Mouse (Mus musculus) myocyte (in vitro differentiated cells): Measurements from ENCODE around the gene Ankrd52. TPM values are rescaled to one million over a fixed set of nuclear protein-coding genes. Genes with fewer than 3 reads are reported as not detected.

ENCODE experiments used
- H3K27me3 ChIP-seq: one replicate; pipeline ENCODE4 v1.6.1; 2011; ENCODE audit not compliant: control insufficient read depth, insufficient read depth, insufficient read length
- H3K36me3 ChIP-seq: one replicate; pipeline ENCODE4 v1.6.1; 2011; ENCODE audit not compliant: control insufficient read depth, insufficient read depth
- H3K4me2 ChIP-seq: one replicate; pipeline ENCODE4 v1.6.1; 2011; ENCODE audit warnings: low read depth, control low read depth
- H3K4me3 ChIP-seq: one replicate; pipeline ENCODE4 v1.5.1; 2011; ENCODE audit warnings: mild to moderate bottlenecking, control low read depth, moderate library complexity
- H3K79me2 ChIP-seq: one replicate; pipeline ENCODE4 v1.6.1; 2011; ENCODE audit not compliant: control insufficient read depth, insufficient read depth
- H3ac ChIP-seq: one replicate; pipeline ENCODE4 v1.6.1; 2011; ENCODE audit not compliant: control insufficient read depth, insufficient read length
- CEBPB ChIP-seq: IDR thresholded peaks from 2 replicates; pipeline ENCODE4 v1.6.1; 2011; ENCODE audit warnings: mild to moderate bottlenecking, moderate library complexity; ENCODE audit not compliant: poor library complexity, insufficient read depth, severe bottlenecking
- E2F4 ChIP-seq: IDR thresholded peaks from one replicate; pipeline ENCODE4 v1.6.1; 2011; ENCODE audit warnings: mild to moderate bottlenecking, control low read depth, moderate library complexity; ENCODE audit not compliant: insufficient read depth
- MAX ChIP-seq: IDR thresholded peaks from one replicate; pipeline ENCODE4 v1.6.1; 2011; ENCODE audit warnings: low read depth, mild to moderate bottlenecking, control low read depth
- MYOD1 ChIP-seq, 3 experiments: IDR thresholded peaks; one replicate each; pipeline ENCODE4 v1.6.1; 2011; ENCODE audit warnings: control low read depth in 2 of 3, low read depth in 2 of 3, mild to moderate bottlenecking in 2 of 3, moderate library complexity in 1 of 3; ENCODE audit not compliant: insufficient read length in 2 of 3, control insufficient read depth in 1 of 3
- MYOG ChIP-seq, 3 experiments: IDR thresholded peaks; one replicate each; pipeline ENCODE4 v1.6.1; 2011; ENCODE audit warnings: control low read depth in 2 of 3, low read depth in 2 of 3, mild to moderate bottlenecking in 2 of 3; ENCODE audit not compliant: insufficient read length in 2 of 3, control insufficient read depth in 1 of 3, insufficient read depth in 1 of 3
- POLR2A ChIP-seq: IDR thresholded peaks from one replicate; pipeline ENCODE4 v1.6.1; 2011; ENCODE audit warnings: low read depth, mild to moderate bottlenecking, control low read depth, moderate library complexity; ENCODE audit not compliant: insufficient read length
- POLR2AphosphoS2 ChIP-seq: IDR thresholded peaks from one replicate; pipeline ENCODE4 v1.6.1; 2011; ENCODE audit warnings: low read depth, control low read depth; ENCODE audit not compliant: insufficient read length
- REST ChIP-seq: IDR thresholded peaks from one replicate; pipeline ENCODE4 v1.6.1; 2011; ENCODE audit warnings: mild to moderate bottlenecking, control low read depth, moderate library complexity; ENCODE audit not compliant: insufficient read depth, insufficient read length
- SRF ChIP-seq: IDR thresholded peaks from one replicate; pipeline ENCODE4 v1.6.1; 2011; ENCODE audit warnings: low read depth; ENCODE audit not compliant: control insufficient read depth, insufficient read length
- TCF12 ChIP-seq: IDR thresholded peaks from one replicate; pipeline ENCODE4 v1.6.1; 2011; ENCODE audit warnings: mild to moderate bottlenecking, control low read depth; ENCODE audit not compliant: poor library complexity, insufficient read depth, severe bottlenecking
- TCF3 ChIP-seq: IDR thresholded peaks from one replicate; pipeline ENCODE4 v1.6.1; 2011; ENCODE audit warnings: low read depth, control low read depth; ENCODE audit not compliant: insufficient read length
- USF1 ChIP-seq: IDR thresholded peaks from one replicate; pipeline ENCODE4 v1.6.1; 2011; ENCODE audit warnings: low read depth, mild to moderate bottlenecking, control low read depth, moderate library complexity
- polyA plus RNA-seq: library from polyadenylated mRNA; unstranded; fragments of >200 nt; fragmentation: generic; extraction: Trizol; gene quantifications from one replicate; pipeline ENCODE4 v1.2.1, GENCODE M21; 2012; ENCODE audit warnings: missing spikeins

Gene Ankrd52
- polyA plus RNA-seq, 1 experiment = 30.8 TPM

GRCm38 (mm10) chr10:128412055-128412381 is 35.1 kb downstream of the Ankrd52 start:
- peak overlapping the region; percentile 64 for H3ac ChIP-seq
- H3K36me3 ChIP-seq = peaks cover 18% of the 10 kb centered on the region
- H3K79me2 ChIP-seq = peaks cover 39% of the 10 kb centered on the region

GRCm38 (mm10) chr10:128412558-128412957 is 35.6 kb downstream of the Ankrd52 start:
- Histone ChIP-seq H3K4me3 (peak overlapping the region; percentile 96), H3K36me3 (peaks cover 20% of the 10 kb centered on the region), H3K4me2 (peak overlapping the region; percentile 96), H3K27me3 (no peaks in the 10 kb centered on the region), H3K79me2 (peaks cover 39% of the 10 kb centered on the region), H3ac (peak overlapping the region; percentile 64)
- TF ChIP-seq POLR2A (no peak), MYOD1 (IDR thresholded peaks at IDR 0.05; ENCODE audit: control insufficient read depth in 1 of 3, insufficient read length in 2 of 3, low read depth in 2 of 3) (no peak), SRF (no peak), USF1 (no peak), MYOG (IDR thresholded peaks at IDR 0.05; ENCODE audit: control insufficient read depth in 1 of 3, insufficient read depth in 1 of 3, insufficient read length in 2 of 3, low read depth in 2 of 3) (no peak), CEBPB (no peak), REST (no peak), E2F4 (no peak), TCF3 (no peak), POLR2AphosphoS2 (no peak), MAX (no peak), TCF12 (no peak)

More at GRCm38 (mm10) chr10:128412055-128412381, 35.1 kb downstream of the Ankrd52 start:
- Histone ChIP-seq H3K27me3 (no peaks in the 10 kb centered on the region), H3K4me3 (peak overlapping the region; percentile 96), H3K4me2 (peak overlapping the region; percentile 96)
- TF ChIP-seq POLR2A (no peak), MAX (no peak), POLR2AphosphoS2 (no peak), TCF12 (no peak), REST (no peak), E2F4 (no peak), CEBPB (no peak), SRF (no peak), MYOG (IDR thresholded peaks at IDR 0.05; ENCODE audit: control insufficient read depth in 1 of 3, insufficient read depth in 1 of 3, insufficient read length in 2 of 3, low read depth in 2 of 3) (no peak), USF1 (no peak), MYOD1 (IDR thresholded peaks at IDR 0.05; ENCODE audit: control insufficient read depth in 1 of 3, insufficient read length in 2 of 3, low read depth in 2 of 3) (no peak), TCF3 (no peak)

- H3K27me3 ChIP-seq = no peaks in the 10 kb centered on the region
- H3K36me3 ChIP-seq = peaks cover 25% of the 10 kb centered on the region
- H3K4me2 ChIP-seq = peak overlapping the region; percentile 96
- H3K79me2 ChIP-seq = peaks cover 39% of the 10 kb centered on the region
- TF ChIP-seq MYOD1 (IDR thresholded peaks at IDR 0.05; ENCODE audit: control insufficient read depth in 1 of 3, insufficient read length in 2 of 3, low read depth in 2 of 3) (no peak), CEBPB (no peak), SRF (no peak), REST (no peak)
- peak overlapping the region; percentile 96 for H3K4me3 ChIP-seq
- no peak overlapping the region for H3ac ChIP-seq
These were observed 36.2 kb downstream of the Ankrd52 start for GRCm38 (mm10) chr10:128413076-128413475.

- Histone ChIP-seq H3K36me3 (peaks cover 26% of the 10 kb centered on the region), H3K4me2 (no peak overlapping the region), H3K27me3 (no peaks in the 10 kb centered on the region), H3K79me2 (peaks cover 39% of the 10 kb centered on the region), H3K4me3 (no peak overlapping the region), H3ac (no peak overlapping the region)
- TF ChIP-seq MYOD1 (IDR thresholded peaks at IDR 0.05; ENCODE audit: control insufficient read depth in 1 of 3, insufficient read length in 2 of 3, low read depth in 2 of 3) (no peak), REST (no peak), MAX (no peak), MYOG (IDR thresholded peaks at IDR 0.05; ENCODE audit: control insufficient read depth in 1 of 3, insufficient read depth in 1 of 3, insufficient read length in 2 of 3, low read depth in 2 of 3) (no peak), TCF3 (no peak), E2F4 (no peak)
These were observed 37.9 kb downstream of the Ankrd52 start for GRCm38 (mm10) chr10:128414848-128415247.

DNA sequence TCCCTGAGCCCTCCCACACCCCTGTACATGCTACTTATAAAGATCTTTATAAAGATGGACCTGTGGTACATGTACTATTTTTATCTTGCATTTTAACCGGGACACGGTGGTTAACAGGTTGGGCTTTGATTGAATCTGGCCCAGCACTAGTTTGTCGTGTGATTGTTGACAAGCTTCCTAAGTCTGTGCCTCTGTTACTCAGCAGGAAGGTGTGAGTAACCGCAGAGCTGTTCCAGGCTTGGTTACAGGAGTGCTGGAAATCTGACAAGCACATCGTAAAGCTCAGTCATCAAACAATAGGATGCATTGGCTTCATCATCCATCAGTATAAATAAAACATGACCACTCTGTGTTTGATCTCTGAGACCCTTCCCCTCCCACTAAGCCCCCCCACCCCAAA is 45.5 kb downstream of the Ankrd52 start:
- peaks cover 14% of the 10 kb centered on the region for H3K36me3 ChIP-seq
- H3K4me3 ChIP-seq = no peak overlapping the region
- H3K27me3 ChIP-seq = no peaks in the 10 kb centered on the region
- peaks cover 4% of the 10 kb centered on the region for H3K79me2 ChIP-seq
- no peak overlapping the region for H3K4me2 ChIP-seq
- TF ChIP-seq SRF = no peak
- no peak for TF ChIP-seq TCF3
- TF ChIP-seq REST = no peak
- TF ChIP-seq E2F4 = no peak
- TF ChIP-seq TCF12 = no peak
- TF ChIP-seq MYOD1 (IDR thresholded peaks at IDR 0.05; ENCODE audit: control insufficient read depth in 1 of 3, insufficient read length in 2 of 3, low read depth in 2 of 3) = no peak
- TF ChIP-seq MAX = no peak
- TF ChIP-seq USF1 = no peak
- no peak for TF ChIP-seq POLR2AphosphoS2
- no peak overlapping the region for H3ac ChIP-seq
